Mouse (Mus musculus) T-helper 1 cell (primary cell): Measurements from ENCODE around the gene Nqo1.

Experiments
- in situ Hi-C: fragments of 300-600 bp; cut with MboI, MseI; formaldehyde crosslinking; loops from one replicate; pipeline ENCODE4 v1.15.1; 2025; ENCODE audit warnings: high pct_unique_total_duplicates

The Nqo1 gene

DNA sequence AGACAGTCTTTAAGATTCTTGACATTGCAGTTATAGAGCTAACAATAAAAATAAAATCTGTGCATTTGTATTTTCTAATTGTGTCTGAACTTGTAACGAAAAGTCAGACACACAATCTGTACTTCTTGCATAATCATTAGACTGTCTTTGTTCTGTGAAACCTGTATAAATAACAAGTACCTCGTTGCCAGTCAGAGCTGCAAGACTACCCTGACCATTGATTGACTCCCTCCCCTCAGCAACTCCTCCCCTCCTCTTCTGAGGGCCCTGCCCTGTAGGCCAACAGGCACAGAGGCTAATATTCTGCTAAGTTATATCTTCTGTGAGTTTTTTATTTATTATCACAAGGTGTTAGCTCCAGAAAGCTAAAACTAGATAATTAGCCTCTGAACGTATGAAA, 2.9 kb upstream of the Nqo1 start:
- in situ Hi-C loops: no loop called here

DNA sequence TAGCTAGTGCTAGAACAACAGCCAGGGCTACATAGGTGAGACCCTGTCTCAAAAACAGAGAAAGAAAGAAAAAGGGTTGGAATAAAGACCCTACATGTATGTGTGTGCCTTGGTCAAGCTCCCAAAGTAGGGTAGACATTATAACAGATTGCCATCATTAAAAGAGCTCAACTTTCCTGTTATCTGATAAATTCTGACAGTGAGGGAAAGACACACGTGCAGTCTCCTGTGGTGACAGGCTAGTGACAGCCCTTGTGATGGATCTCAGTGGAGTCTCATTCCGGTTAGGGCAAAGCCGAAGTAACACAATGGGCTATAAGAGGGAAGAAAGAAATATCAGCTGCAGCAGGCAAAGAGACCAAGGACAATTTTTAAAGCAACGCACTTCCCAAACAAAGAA, 1.1 kb upstream of the Nqo1 start:
- in situ Hi-C loops: no loop called here

DNA sequence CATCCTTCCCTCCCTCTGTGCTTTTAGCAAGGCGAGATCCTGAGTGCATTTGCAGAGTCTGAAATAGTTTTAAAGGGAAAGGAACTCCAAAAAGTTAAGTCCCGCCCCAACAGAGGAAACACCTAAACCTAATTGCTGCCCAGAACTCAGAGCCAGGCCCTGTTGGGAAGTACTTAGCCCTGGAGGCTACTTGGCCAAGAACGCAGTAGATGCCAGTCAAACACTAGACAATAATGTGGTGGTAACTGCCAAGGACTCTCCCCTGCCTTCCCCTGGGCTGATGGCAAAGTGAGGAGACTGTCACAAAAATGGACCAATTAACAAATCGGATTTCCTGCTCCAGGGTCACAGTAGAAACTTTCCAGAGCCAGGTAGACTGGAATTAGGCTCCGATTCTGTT, 1.1 kb downstream of the Nqo1 start:
- in situ Hi-C loops: no loop called here

DNA sequence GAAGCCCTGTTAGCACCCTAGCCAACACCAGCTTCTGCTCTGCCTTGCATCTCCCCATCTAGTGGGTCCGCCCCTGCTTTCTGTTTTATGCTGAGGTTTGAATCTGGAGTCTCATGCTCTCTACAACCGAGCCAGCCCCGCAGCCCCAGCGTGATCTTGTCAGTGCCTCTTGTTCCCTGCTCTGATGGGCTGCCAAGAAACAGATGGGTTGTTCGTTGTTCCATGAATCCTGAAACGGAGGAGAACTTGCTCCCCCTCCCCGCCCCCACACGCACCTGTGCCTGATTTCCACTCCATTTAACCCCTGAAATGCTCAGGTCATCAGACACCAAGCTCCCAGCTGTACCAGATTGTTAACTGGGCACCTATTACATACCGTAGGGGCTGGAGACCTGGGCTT, 3.5 kb downstream of the Nqo1 start:
- in situ Hi-C loops: no loop called here

DNA sequence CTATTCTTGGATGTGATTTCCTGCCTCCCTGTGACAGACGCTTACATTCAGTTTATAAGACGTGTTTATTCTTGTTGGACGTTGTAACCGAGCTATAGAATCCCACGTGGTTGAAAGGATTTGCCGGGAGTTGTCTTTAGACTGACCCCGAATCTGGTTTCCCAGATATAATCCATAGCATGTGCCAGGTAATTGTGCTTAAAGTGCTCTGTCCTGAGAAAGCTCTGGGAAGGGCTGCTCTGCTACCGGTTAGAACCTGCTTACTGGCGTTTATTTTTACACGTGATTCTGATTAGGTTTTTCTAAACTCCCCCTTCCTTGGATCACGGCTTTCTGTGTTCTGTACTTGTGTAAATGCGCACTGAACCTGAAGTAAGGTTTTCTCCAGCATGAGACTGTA, 5.3 kb downstream of the Nqo1 start:
- in situ Hi-C loops: no loop called here

DNA sequence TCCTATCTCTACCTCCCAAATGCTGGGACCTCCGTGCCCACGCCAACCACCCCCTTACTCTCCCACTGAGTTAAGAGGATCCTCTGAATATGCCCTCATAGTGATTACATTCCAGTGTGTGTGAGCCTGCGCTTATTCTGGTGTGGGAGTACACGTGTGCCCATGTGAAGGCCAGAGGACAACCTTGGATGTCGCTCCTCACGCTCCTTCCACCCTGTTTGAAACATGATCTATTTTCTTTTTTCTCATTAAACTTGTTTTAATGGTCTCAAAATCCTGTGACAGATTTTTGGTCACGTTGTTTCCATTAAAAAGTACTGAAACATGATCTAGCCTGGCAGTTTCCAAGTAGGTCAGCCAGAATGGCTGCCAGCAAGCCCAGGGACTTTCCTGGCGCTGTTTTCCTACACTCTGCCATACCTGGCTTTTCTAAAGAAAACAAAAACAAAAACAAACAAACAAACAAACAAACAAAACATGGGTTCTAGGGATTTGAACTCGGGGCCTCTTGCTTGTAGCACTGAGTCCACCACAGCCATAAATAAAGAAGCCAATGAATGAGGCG, 6.8 kb downstream of the Nqo1 start:
- in situ Hi-C loops: no loop called here

DNA sequence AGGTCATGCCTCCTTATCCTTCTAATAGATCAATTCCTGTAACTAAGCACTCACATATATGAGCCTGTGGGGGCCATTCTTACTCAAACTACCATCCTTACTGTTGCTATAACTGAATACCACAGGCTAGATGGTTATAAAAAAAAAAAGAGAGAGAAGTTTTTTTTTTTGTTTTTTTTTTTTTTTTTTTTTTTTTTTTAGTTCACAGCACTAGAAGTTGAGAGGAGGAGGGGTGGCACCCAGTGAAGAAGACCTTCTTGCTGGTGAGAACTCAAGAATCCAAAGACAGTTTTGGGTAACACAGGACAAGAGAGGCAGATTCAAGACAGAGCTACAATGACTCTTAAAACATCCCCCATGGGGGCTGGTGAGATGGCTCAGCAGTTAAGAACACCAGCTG, 7.6 kb downstream of the Nqo1 start:
- in situ Hi-C loops: no loop called here

DNA sequence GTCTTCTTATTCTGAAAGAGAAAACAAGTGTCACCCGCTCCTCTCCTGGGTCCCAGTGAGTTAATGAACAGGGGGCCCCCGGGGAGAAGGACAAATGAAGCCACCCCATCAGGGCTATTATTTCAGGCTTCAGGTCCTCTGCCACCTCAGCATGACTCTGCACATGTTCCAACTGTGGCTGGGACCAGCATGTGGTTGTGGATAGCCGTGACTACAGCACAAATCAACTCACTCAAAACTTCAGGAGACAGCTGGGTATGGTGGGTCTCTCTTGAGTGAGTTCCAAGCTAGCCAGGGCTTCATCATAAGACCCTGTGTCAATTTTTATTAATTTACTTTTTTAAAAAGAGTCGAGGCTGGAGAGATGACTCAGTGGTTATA, 11.9 kb downstream of the Nqo1 start:
- in situ Hi-C loops: no loop called here

DNA sequence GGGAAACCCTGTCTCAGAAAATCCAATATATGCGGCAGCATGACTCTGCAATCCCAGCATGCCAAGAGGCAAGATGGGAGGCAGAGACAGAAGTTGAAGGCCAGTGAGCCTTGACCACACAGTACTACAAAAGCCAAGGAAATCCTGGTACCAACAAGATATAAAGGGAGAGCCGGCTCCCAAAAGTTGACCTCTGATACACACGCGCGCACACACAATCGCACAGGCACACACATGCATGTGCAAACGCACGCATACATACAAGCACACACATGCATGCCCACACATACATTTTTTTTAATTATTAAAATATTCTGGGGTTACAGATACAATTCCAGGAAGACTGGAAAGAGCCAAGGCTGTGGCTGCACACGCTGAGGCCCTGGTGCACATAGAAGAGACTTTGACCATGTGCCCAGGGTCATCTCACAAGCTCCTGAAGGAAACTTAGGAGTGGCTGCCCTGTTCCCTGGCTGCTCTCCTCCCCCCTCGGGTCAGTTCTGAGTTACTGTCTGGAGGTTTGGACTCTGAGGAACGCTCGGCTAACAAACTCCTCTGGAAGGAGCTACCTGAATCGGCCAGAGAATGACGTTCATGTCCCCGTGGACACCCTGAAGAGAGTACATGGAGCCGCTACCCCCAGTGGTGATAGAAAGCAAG, 12.4 kb downstream of the Nqo1 start:
- in situ Hi-C loops: no loop called here

DNA sequence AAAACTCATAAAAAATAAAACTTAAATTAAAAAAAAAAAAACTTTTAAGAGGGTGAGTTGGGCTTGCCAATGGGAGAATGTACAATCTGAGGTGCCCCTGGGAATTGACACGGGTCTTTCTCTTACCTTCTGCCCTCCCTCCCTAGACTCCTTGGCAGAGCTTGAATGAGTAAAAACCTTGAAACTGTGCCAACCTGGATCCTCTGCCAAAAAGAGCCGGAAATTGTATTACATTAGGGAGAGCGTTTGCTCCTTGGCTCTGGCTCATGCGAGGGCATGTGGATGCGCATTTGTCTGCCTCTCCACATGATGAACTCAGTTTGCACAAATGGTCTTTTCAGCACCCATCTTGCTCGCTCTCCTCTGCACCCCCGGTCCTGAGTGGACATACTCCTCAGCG, 13.4 kb downstream of the Nqo1 start:
- in situ Hi-C loops: loop anchor here (10.0 kb wide), 1 partner anchor 185 kb away; no protein-coding TSS in a partner anchor

DNA sequence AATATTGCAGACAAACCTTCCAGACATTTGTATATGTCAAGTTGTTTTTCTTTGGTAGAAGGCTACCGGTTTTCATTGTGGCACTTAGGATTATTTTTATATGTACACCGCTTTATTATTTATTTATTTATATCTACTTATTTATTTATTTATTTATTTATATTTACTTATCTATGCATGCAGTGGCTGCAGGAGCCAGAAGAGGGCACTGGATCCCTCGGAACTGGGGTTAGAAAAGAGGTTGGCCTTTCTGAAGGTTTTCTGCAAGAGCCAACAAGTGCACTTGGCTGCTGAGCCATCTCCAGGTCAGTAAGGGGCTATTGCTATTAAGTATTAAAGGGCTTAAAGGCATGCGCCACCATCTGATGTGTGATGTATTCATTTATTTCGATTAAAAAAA, 15.1 kb downstream of the Nqo1 start:
- in situ Hi-C loops: loop anchor here (10.0 kb wide), 1 partner anchor 187 kb away; no protein-coding TSS in a partner anchor

DNA sequence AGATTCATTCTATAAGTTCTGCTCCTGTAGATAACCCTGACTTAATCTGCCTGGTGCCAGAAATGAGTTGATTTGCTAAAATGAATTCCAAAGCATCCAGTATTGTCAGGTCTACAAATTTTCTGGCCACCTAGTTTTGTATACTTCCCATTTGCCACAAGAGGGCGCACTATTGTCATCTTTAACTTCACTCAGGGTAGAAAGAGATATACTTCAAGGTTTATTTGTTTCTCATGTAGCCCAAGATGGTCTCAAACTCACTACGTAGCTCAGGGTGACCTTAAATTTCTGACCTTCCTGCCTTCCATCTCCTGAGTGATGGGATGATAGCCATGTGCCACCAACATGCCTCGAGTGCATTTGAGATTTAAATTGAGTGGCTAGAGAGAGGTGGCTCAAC, 16.4 kb downstream of the Nqo1 start:
- in situ Hi-C loops: loop anchor here (10.0 kb wide), 1 partner anchor 188 kb away; no protein-coding TSS in a partner anchor

DNA sequence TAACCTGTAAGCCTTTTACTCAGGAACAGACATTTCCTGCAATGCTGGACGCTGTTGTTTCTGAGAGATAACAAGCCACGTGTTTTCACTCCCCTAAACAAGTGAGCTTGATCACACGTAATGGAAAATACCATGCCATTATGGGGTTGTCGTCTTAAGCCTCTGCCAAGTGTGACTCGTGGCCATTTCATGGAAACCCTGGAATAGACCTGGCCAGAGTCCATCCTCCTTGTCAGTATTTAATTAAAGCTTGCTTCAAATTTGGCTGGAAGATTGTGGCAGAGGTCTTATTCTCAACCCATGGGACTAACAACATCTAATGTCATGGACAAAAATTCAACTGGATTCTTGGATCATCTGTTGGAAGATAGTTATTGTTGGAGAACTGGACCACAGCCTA, 16.8 kb downstream of the Nqo1 start:
- in situ Hi-C loops: loop anchor here (10.0 kb wide), 1 partner anchor 189 kb away; no protein-coding TSS in a partner anchor

DNA sequence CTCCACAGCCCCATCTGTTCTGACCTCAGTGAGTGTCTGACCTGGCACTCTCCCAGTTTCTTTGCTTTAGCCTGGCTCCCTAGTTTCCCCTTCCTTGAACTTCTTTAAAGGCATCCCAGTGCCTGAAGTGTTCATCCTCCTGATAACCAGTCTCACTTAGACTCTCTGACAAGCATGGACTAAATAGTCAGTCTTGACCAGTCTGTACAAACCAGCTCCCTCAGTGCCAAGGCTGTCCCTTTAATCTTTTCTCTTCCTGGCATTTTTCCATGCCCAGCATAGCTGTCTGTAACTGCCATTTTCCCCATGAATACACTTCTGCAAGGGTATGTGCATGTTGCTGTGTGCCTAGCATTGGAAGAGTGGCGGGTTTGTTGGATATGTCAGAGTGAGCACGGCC, 17.9 kb downstream of the Nqo1 start:
- in situ Hi-C loops: loop anchor here (10.0 kb wide), 1 partner anchor 190 kb away; no protein-coding TSS in a partner anchor

DNA sequence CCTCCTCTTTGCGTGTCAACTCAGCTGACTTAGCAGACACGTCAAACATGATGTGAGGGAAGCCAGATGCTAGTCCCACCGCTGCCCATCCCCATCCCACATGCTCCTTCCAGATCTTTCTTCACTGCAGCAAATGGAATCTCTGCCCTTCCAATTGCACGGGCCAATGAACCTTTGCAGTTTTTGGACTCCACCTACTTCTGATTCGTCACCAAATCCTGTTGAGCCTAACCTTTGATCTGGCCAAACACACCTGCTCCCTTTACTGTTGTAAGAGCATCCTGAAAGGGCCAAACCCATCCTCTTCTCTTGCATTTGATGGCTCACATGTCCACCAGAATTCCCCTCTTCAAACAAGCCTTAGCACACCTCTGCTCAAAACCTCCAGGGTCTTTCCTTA, 18.4 kb downstream of the Nqo1 start:
- in situ Hi-C loops: loop anchor here (10.0 kb wide), 1 partner anchor 190 kb away; no protein-coding TSS in a partner anchor

DNA sequence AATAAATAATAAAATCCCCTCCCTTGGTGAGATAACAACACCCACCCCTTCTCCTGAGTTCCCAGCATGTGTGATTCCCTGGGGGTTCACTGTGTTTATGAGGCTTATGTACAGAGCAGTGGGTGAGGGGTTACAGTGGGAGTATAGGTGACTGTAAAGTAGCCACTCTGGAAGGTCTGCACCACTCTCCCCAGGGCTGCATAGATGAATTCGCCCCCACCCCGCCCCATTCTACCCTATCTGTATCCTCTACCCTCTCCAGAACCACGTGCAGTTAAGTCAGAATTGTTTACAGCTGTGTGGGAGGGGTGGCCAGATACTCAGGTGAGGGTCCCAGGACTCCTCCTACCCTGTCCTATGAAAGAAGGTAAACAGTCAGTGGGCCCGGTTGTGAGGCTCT, 20.1 kb downstream of the Nqo1 start:
- in situ Hi-C loops: loop anchor here (10.0 kb wide), 1 partner anchor 192 kb away; no protein-coding TSS in a partner anchor

DNA sequence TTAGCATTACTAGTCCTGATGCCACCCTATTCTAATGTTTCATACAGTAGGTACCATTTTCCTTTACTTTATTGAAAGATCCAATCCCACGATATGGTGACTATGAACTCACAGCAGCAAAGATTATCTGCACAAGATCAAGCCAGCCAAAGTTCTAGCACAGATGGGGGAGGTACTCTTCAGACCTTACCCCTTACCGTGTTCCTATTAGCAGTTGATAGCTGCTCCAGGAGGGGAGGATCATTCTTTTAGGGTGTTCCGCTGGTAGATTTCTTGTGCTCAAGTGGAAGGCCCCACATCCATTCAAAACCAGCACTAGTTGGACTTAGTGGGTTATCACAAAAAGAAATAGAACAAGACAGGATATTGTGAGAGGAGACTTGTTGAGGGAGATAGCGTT, 21.3 kb downstream of the Nqo1 start:
- in situ Hi-C loops: loop anchor here (10.0 kb wide), 1 partner anchor 193 kb away; no protein-coding TSS in a partner anchor

DNA sequence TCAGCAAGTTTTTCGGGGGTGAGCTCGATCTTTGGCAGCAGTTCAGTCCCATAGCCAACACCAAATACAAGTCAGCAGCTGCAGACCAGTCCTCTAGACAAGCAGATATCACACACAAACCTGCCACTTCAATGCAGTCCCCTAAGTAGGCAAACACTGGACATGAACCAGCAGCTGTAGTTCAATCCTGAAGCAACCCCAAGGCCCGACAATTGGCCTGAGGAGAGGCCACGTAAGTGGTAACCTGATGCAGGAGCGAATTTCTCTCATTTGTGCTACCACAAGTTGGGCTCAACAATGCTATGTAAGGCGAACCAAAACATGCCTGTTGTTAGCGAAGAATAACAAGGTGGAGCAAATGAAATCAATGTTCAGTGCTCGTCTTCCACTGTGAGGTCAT, 22.3 kb downstream of the Nqo1 start:
- in situ Hi-C loops: loop anchor here (10.0 kb wide), 1 partner anchor 194 kb away; no protein-coding TSS in a partner anchor

DNA sequence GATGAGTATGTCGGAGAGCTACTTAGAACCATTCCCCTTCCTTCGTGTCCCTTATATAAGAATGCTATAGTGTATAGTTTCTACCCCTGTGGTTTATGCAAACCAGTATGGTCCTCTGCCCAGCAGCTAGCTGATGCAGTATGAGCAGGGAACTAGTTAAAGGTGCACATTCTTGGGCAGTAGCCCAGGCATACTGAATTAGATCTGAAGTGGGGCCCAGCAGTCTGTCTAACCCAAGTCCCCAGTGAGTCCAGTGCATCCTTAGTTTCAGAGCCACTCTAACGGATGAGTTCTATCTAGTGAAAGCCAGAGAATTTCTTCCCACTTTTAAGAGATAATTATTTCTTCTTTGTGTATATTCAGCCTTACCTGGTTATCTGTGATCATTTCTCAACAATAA, 25.7 kb downstream of the Nqo1 start:
- in situ Hi-C loops: no loop called here

DNA sequence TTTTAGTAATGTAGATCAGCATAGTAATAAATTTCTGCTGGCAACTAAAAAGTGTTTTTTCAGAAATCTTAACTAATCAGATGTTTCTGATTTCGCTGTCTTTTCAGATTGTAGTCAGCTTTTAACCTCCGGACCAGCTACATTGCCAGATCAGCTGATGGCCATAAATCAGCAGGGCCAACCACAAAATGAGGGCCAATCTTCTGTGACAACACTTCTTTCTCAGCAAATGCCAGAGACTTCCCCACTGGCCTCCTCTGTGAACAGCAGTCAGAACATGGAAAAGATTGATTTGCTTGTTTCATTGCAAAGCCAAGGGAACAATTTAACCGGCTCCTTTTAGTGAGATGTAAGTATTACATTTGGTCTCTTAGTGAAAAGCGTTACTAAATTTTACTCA, 32.7 kb downstream of the Nqo1 start:
- in situ Hi-C loops: loop anchor here (25.0 kb wide), 2 partner anchors 458 to 1133 kb away; no protein-coding TSS in a partner anchor
